Mouse (Mus musculus): ENCODE results near the gene Gm11034. TPM values are rescaled to one million over a fixed set of nuclear protein-coding genes. Genes with fewer than 3 reads are reported as not detected.

Gm11034 gene
- total and polyA plus RNA-seq, 3 experiments, result not detected

- Histone ChIP-seq H3K27me3 (ENCODE audit: control insufficient read depth in 1 of 2, insufficient read depth in 2 of 2, low read length in 2 of 2) (no peaks in the 10 kb centered on the region), H3K27ac (ENCODE audit: control insufficient read depth, low read depth, low read length) (peak overlapping the region; percentile 51), H3K4me1 (ENCODE audit: control insufficient read depth in 1 of 2, insufficient read depth in 2 of 2, low read length in 2 of 2) (peaks cover 0 to 18% of the 10 kb centered on the region in 2 experiments; a peak in 2 of 4 replicates), H3K9ac (ENCODE audit: control insufficient read depth, low read depth, low read length, poor library complexity, severe bottlenecking) (peak overlapping the region; percentile 61), H3K4me3 (ENCODE audit: control insufficient read depth in 1 of 2, insufficient read depth in 1 of 2, low read depth in 2 of 2, low read length in 2 of 2) (peak overlapping the region; percentile 59 to 76), H3K9me3 (replicated peaks; ENCODE audit: insufficient read depth, low read length) (no peaks in the 10 kb centered on the region), H3K79me2 (ENCODE audit: control insufficient read depth, insufficient read depth, low read length, poor library complexity) (peaks cover 23% of the 10 kb centered on the region), H3K36me3 (ENCODE audit: control insufficient read depth in 1 of 2, insufficient read depth in 2 of 2, low read length in 2 of 2) (peaks cover 0 to 8% of the 10 kb centered on the region in 2 experiments; a peak in 2 of 4 replicates)
- TF ChIP-seq MXI1 (IDR thresholded peaks at IDR 0.05; ENCODE audit: low read depth, low read length) (peak; percentile 29; the same call in 1 of the 2 replicates), TAL1 (IDR thresholded peaks at IDR 0.05; ENCODE audit: low read length) (no peak)
- peak; percentile 49 for DNase-seq (ENCODE audit: low read depth, low spot score)
These were observed 5.5 kb upstream of the Gm11034 start for GRCm38 (mm10) chr8:72218781-72219540.

GRCm38 (mm10) chr8:72215871-72216270 is 2.4 kb upstream of the Gm11034 start:
- peaks cover 13% of the 10 kb centered on the region for H3K79me2 ChIP-seq (ENCODE audit: control insufficient read depth, insufficient read depth, low read length, poor library complexity)
- H3K27me3 ChIP-seq (ENCODE audit: control insufficient read depth in 1 of 2, insufficient read depth in 2 of 2, low read length in 2 of 2), result no peaks in the 10 kb centered on the region
- no peak overlapping the region for H3K9ac ChIP-seq (ENCODE audit: control insufficient read depth, low read depth, low read length, poor library complexity, severe bottlenecking)
- H3K4me3 ChIP-seq (ENCODE audit: control insufficient read depth in 1 of 2, insufficient read depth in 1 of 2, low read depth in 2 of 2, low read length in 2 of 2), result no peak overlapping the region
- peaks cover 0 to 16% of the 10 kb centered on the region in 2 experiments; a peak in 2 of 4 replicates for H3K4me1 ChIP-seq (ENCODE audit: control insufficient read depth in 1 of 2, insufficient read depth in 2 of 2, low read length in 2 of 2)
- H3K36me3 ChIP-seq (ENCODE audit: control insufficient read depth in 1 of 2, insufficient read depth in 2 of 2, low read length in 2 of 2), result peaks cover 0 to 7% of the 10 kb centered on the region in 2 experiments; a peak in 2 of 4 replicates
- TF ChIP-seq EP300 (IDR thresholded peaks at IDR 0.05; ENCODE audit: low read depth in 1 of 2, low read length in 2 of 2) (peak in 1 of 2 experiments; percentile 59; a peak in 1 of 4 replicates), ELF1 (IDR thresholded peaks at IDR 0.05; ENCODE audit: low read depth, low read length) (peak; percentile 45; the same call in 1 of the 2 replicates), RCOR1 (IDR thresholded peaks at IDR 0.05; ENCODE audit: low read depth, low read length) (0 out of 2 replicates have a peak, but pooled peaks have one; percentile 21), SIN3A (IDR thresholded peaks at IDR 0.05; ENCODE audit: low read length) (no peak), ZNF384 (IDR thresholded peaks at IDR 0.05; ENCODE audit: low read depth, low read length) (no peak), ETS1 (IDR thresholded peaks at IDR 0.05; ENCODE audit: low read depth, low read length) (peak; percentile 40; the same call in 1 of the 2 replicates)
- H3K27ac ChIP-seq (ENCODE audit: control insufficient read depth, low read depth, low read length), result no peak overlapping the region
- no peaks in the 10 kb centered on the region for H3K9me3 ChIP-seq (replicated peaks; ENCODE audit: insufficient read depth, low read length)
- peak; percentile 74 for DNase-seq (ENCODE audit: low read depth, low spot score)

GRCm38 (mm10) chr8:72215060-72215459 is 1.6 kb upstream of the Gm11034 start:
- TF ChIP-seq CTCF (IDR thresholded peaks at IDR 0.05 in 2 of 3, conservative IDR thresholded peaks at IDR 0.05 in 1 of 3; ENCODE audit: control insufficient read depth in 1 of 3, insufficient read depth in 1 of 3, low read depth in 2 of 3, low read length in 3 of 3, poor library complexity in 1 of 3, severe bottlenecking in 1 of 3) (peak; percentile 63 to 74 (median 70)), ZC3H11A (IDR thresholded peaks at IDR 0.05; ENCODE audit: low read depth, low read length) (peak; percentile 58; the same call in 1 of the 2 replicates), SMC3 (IDR thresholded peaks at IDR 0.05; ENCODE audit: low read depth, low read length) (peak; percentile 64), MAX (IDR thresholded peaks at IDR 0.05; ENCODE audit: low read length) (no peak), POLR2AphosphoS5 (IDR thresholded peaks at IDR 0.05; ENCODE audit: borderline replicate concordance, low read depth, low read length) (no peak), RAD21 (IDR thresholded peaks at IDR 0.05; ENCODE audit: low read depth, low read length) (peak; percentile 75)
- H3K27me3 ChIP-seq (ENCODE audit: control insufficient read depth in 1 of 2, insufficient read depth in 2 of 2, low read length in 2 of 2), result no peaks in the 10 kb centered on the region
- DNase-seq (ENCODE audit: low read depth, low spot score), result peak; percentile 49
- no peak overlapping the region for H3K27ac ChIP-seq (ENCODE audit: control insufficient read depth, low read depth, low read length)
- H3K4me1 ChIP-seq (ENCODE audit: control insufficient read depth in 1 of 2, insufficient read depth in 2 of 2, low read length in 2 of 2), result peaks cover 0 to 11% of the 10 kb centered on the region in 2 experiments; a peak in 1 of 4 replicates
- peaks cover 5% of the 10 kb centered on the region for H3K79me2 ChIP-seq (ENCODE audit: control insufficient read depth, insufficient read depth, low read length, poor library complexity)
- H3K9me3 ChIP-seq (replicated peaks; ENCODE audit: insufficient read depth, low read length), result no peaks in the 10 kb centered on the region
- H3K9ac ChIP-seq (ENCODE audit: control insufficient read depth, low read depth, low read length, poor library complexity, severe bottlenecking), result no peak overlapping the region
- peaks cover 0 to 2% of the 10 kb centered on the region in 2 experiments; a peak in 1 of 4 replicates for H3K36me3 ChIP-seq (ENCODE audit: control insufficient read depth in 1 of 2, insufficient read depth in 2 of 2, low read length in 2 of 2)
- H3K4me3 ChIP-seq (ENCODE audit: control insufficient read depth in 1 of 2, insufficient read depth in 1 of 2, low read depth in 2 of 2, low read length in 2 of 2), result no peak overlapping the region
